ENCODE assay signal across 10 mouse cellular contexts in the genomic region with DNA sequence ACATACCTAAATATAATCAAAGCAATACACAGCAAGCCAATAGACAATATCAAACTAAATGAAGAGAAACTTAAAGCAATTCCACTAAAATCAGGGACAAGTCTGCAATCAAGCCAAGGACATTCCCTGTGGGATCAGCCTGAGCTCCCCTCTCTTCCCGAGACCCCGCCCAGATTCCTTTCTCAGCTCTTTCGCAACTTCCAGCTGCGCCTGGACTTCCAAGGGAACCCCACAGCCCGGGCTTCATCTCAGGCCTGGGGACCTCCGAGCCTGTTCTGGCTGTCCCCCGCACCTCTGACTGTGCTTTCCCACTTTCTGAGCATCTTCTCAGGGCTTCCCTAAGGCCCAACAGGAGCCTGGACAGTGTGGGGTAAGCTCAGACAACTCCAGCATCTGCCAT. TPM values are rescaled to one million over a fixed set of nuclear protein-coding genes. Genes with fewer than 3 reads are reported as not detected.
DNase-seq lines count a peak whose midpoint lies in the region.
"Had no signal": no experiment of that assay in that cellular context is flagged by ENCODE, and none has a peak within 500 bp of the region (broad histone marks: within the 10 kb centered on the region; RNA-seq: fewer than 3 reads in every experiment).

Gene Ms4a4d (plus strand): TSS at position 209 of the 400 bp plus-strand sequence.

- DNase-seq in adrenal gland, postnatal 10 days, result peak; percentile 16
- DNase-seq in adrenal gland, adult 8-10 months, result no peak
- peak; percentile 65 for DNase-seq in R1 (ENCODE audit: low read depth, low spot score)
- DNase-seq in heart, adult 8-10 months (ENCODE audit: low spot score), result peak; percentile 57
- peak; percentile 59 for DNase-seq in lung, postnatal 36 days
- DNase-seq in yolk sac, embryonic 10.5 days (ENCODE audit: low spot score), result no peak
- no peak for DNase-seq in right cerebral cortex, postnatal 25 days
- no peak for DNase-seq in layer of hippocampus, adult 8-10 months (ENCODE audit: low spot score in 2 of 2)
- DNase-seq: thymus, postnatal 25 days had no signal

RNA-seq across cellular contexts. Expression of gene Ms4a4d, which starts in this region (rescaled TPM):
- 1 to 10 TPM; 1.1 to 1.5 TPM for total RNA-seq in adrenal gland, postnatal 10 days (2021)
- total RNA-seq in adrenal gland, adult 8-10 months (2022), result 1 to 10 TPM; 1.8 to 3.3 (median 2.3) TPM
- 1 to 10 TPM; 4.9 to 6.9 (median 6.7) TPM for total RNA-seq in heart, adult 8-10 months (2022)
- not detected for total RNA-seq in layer of hippocampus, adult 8-10 months (2022)
- total RNA-seq: granulocyte monocyte progenitor cell, adult 5-6 weeks had no signal

Comparison
In these comparisons a context has a peak if more than half of its experiments do, and no peak if none do; other contexts are left out.
1. DNase-seq: peak in adrenal gland, postnatal 10 days (single experiment), R1 (single experiment), heart, adult 8-10 months (single experiment) and lung, postnatal 36 days (single experiment); none in adrenal gland, adult 8-10 months (single experiment), yolk sac, embryonic 10.5 days (single experiment), right cerebral cortex, postnatal 25 days (single experiment) and layer of hippocampus, adult 8-10 months (0 of 2).